Mouse (Mus musculus): ENCODE data around the gene Plch2. TPM values are rescaled to one million over a fixed set of nuclear protein-coding genes. Genes with fewer than 3 reads are reported as not detected.
A peak's percentile ranks its signal among the peaks of the same experiment; 100 is the strongest.

Gene Plch2
- 0.41 and 0.57 TPM in 2 replicates for polyA plus RNA-seq (2016; fragmentation: Nextera tagmentation; extraction: Ambion mirVana)

GRCm38 (mm10) chr4:155056724-155057123 is at the start of gene Plch2:
Gene Plch2, minus strand, starts transcription at chr4:155056784.
- Histone ChIP-seq H3K27me3 (ENCODE audit: insufficient read depth, poor library complexity, severe bottlenecking) (peaks cover 53% of the 10 kb centered on the region), H3K27ac (peak within 1 kb of the TSS; percentile 22; the same call in 1 of the 2 replicates)
- 68% methylated on average over 10 of the region's 10 CpGs for WGBS

GRCm38 (mm10) chr4:155098572-155098971 is 42.0 kb upstream of the Plch2 start:
- no peak overlapping the region for H3K4me3 ChIP-seq
- DNase-seq (ENCODE audit: low spot score), result no peak
- no peaks in the 10 kb centered on the region for H3K36me3 ChIP-seq
- no peaks in the 10 kb centered on the region for H3K27me3 ChIP-seq (ENCODE audit: insufficient read depth, poor library complexity, severe bottlenecking)
- 53% methylated on average over 4 of the region's 4 CpGs for WGBS
- H3K4me1 ChIP-seq, result peaks cover 33% of the 10 kb centered on the region
- H3K27ac ChIP-seq, result no peak overlapping the region
- no peaks in the 10 kb centered on the region for H3K9me3 ChIP-seq

More at GRCm38 (mm10) chr4:155056724-155057123, at the start of gene Plch2:
- Histone ChIP-seq H3K9me3 (no peaks in the 10 kb centered on the region), H3K4me1 (peaks cover 13% of the 10 kb centered on the region), H3K4me3 (no peak within 1 kb of the TSS), H3K36me3 (no peaks in the 10 kb centered on the region)
- no peak for DNase-seq (ENCODE audit: low spot score)

- DNase-seq (ENCODE audit: low spot score), result no peak
- Histone ChIP-seq H3K9me3 (no peaks in the 10 kb centered on the region), H3K27ac (no peak overlapping the region), H3K4me1 (peaks cover 33% of the 10 kb centered on the region), H3K27me3 (ENCODE audit: insufficient read depth, poor library complexity, severe bottlenecking) (no peaks in the 10 kb centered on the region), H3K36me3 (0 out of 2 replicates have a peak, but pooled peaks cover 4% of the 10 kb centered on the region), H3K4me3 (no peak overlapping the region)
- 74% methylated on average over 6 of the region's 6 CpGs for WGBS
Observed at GRCm38 (mm10) chr4:155097452-155097851, 40.9 kb upstream of the Plch2 start.

GRCm38 (mm10) chr4:155095967-155096366 is 39.4 kb upstream of the Plch2 start:
- peaks cover 33% of the 10 kb centered on the region for H3K4me1 ChIP-seq
- H3K36me3 ChIP-seq, result 0 out of 2 replicates have a peak, but pooled peaks cover 4% of the 10 kb centered on the region
- H3K27ac ChIP-seq, result no peak overlapping the region
- H3K9me3 ChIP-seq, result no peaks in the 10 kb centered on the region
- no peak for DNase-seq (ENCODE audit: low spot score)
- no peak overlapping the region for H3K4me3 ChIP-seq
- WGBS, result 86% methylated on average over 8 of the region's 8 CpGs
- no peaks in the 10 kb centered on the region for H3K27me3 ChIP-seq (ENCODE audit: insufficient read depth, poor library complexity, severe bottlenecking)

GRCm38 (mm10) chr4:155095238-155095900 is 38.8 kb upstream of the Plch2 start:
- H3K4me1 ChIP-seq, result peaks cover 33% of the 10 kb centered on the region
- no peak overlapping the region for H3K4me3 ChIP-seq
- peaks cover 6% of the 10 kb centered on the region; the same call in 1 of the 2 replicates for H3K36me3 ChIP-seq
- DNase-seq (ENCODE audit: low spot score), result peak; percentile 93
- H3K27me3 ChIP-seq (ENCODE audit: insufficient read depth, poor library complexity, severe bottlenecking), result no peaks in the 10 kb centered on the region
- peak overlapping the region; percentile 54 for H3K27ac ChIP-seq
- no peaks in the 10 kb centered on the region for H3K9me3 ChIP-seq
- 43% methylated on average over 8 of the region's 8 CpGs for WGBS

- whole genome bisulfite sequencing, result 59% methylated on average over 3 of the region's 3 CpGs
- no peak overlapping the region for H3K27ac ChIP-seq
Observed at GRCm38 (mm10) chr4:155094565-155094964, 38.0 kb upstream of the Plch2 start.

GRCm38 (mm10) chr4:155093431-155094149 is 37.0 kb upstream of the Plch2 start:
- DNase-seq (ENCODE audit: low spot score), result no peak
- peaks cover 22% of the 10 kb centered on the region for H3K4me1 ChIP-seq
- no peak overlapping the region for H3K27ac ChIP-seq
- H3K9me3 ChIP-seq, result no peaks in the 10 kb centered on the region
- WGBS, result 75% methylated on average over 7 of the region's 7 CpGs
- peaks cover 6% of the 10 kb centered on the region for H3K36me3 ChIP-seq
- no peak overlapping the region for H3K4me3 ChIP-seq
- no peaks in the 10 kb centered on the region for H3K27me3 ChIP-seq (ENCODE audit: insufficient read depth, poor library complexity, severe bottlenecking)

More at GRCm38 (mm10) chr4:155094565-155094964, 38.0 kb upstream of the Plch2 start:
- Histone ChIP-seq H3K9me3 (no peaks in the 10 kb centered on the region), H3K27me3 (ENCODE audit: insufficient read depth, poor library complexity, severe bottlenecking) (no peaks in the 10 kb centered on the region), H3K36me3 (peaks cover 6% of the 10 kb centered on the region; the same call in 1 of the 2 replicates), H3K4me1 (peaks cover 32% of the 10 kb centered on the region), H3K4me3 (no peak overlapping the region)
- no peak for DNase-seq (ENCODE audit: low spot score)

- H3K4me3 ChIP-seq, result no peak overlapping the region
- H3K27ac ChIP-seq, result no peak overlapping the region
- 88% methylated on average over 19 of the region's 19 CpGs for WGBS
- no peak for DNase-seq (ENCODE audit: low spot score)
- no peaks in the 10 kb centered on the region for H3K9me3 ChIP-seq
- H3K4me1 ChIP-seq, result peaks cover 21% of the 10 kb centered on the region
- peaks cover 6% of the 10 kb centered on the region for H3K36me3 ChIP-seq
- H3K27me3 ChIP-seq (ENCODE audit: insufficient read depth, poor library complexity, severe bottlenecking), result no peaks in the 10 kb centered on the region
Observed at GRCm38 (mm10) chr4:155092718-155093430, 36.3 kb upstream of the Plch2 start.

GRCm38 (mm10) chr4:155090688-155091449 is 34.3 kb upstream of the Plch2 start:
- H3K36me3 ChIP-seq, result peaks cover 6% of the 10 kb centered on the region
- no peaks in the 10 kb centered on the region for H3K27me3 ChIP-seq (ENCODE audit: insufficient read depth, poor library complexity, severe bottlenecking)
- peaks cover 23% of the 10 kb centered on the region for H3K4me1 ChIP-seq
- no peak for DNase-seq (ENCODE audit: low spot score)
- H3K27ac ChIP-seq, result no peak overlapping the region
- no peaks in the 10 kb centered on the region for H3K9me3 ChIP-seq
- 88% methylated on average over 13 of the region's 13 CpGs for WGBS
- no peak overlapping the region for H3K4me3 ChIP-seq

GRCm38 (mm10) chr4:155090147-155090546 is 33.6 kb upstream of the Plch2 start:
- Histone ChIP-seq H3K36me3 (peaks cover 6% of the 10 kb centered on the region), H3K4me1 (peaks cover 22% of the 10 kb centered on the region), H3K4me3 (no peak overlapping the region), H3K27me3 (ENCODE audit: insufficient read depth, poor library complexity, severe bottlenecking) (no peaks in the 10 kb centered on the region), H3K9me3 (no peaks in the 10 kb centered on the region), H3K27ac (no peak overlapping the region)
- WGBS, result 85% methylated on average over 4 of the region's 4 CpGs
- no peak for DNase-seq (ENCODE audit: low spot score)

- DNase-seq (ENCODE audit: low spot score), result no peak
- no peaks in the 10 kb centered on the region for H3K9me3 ChIP-seq
- WGBS, result 90% methylated on average over 5 of the region's 5 CpGs
- peaks cover 6% of the 10 kb centered on the region for H3K36me3 ChIP-seq
- H3K4me3 ChIP-seq, result no peak overlapping the region
- H3K27me3 ChIP-seq (ENCODE audit: insufficient read depth, poor library complexity, severe bottlenecking), result no peaks in the 10 kb centered on the region
- peaks cover 24% of the 10 kb centered on the region for H3K4me1 ChIP-seq
- H3K27ac ChIP-seq, result no peak overlapping the region
Observed at GRCm38 (mm10) chr4:155089241-155089640, 32.7 kb upstream of the Plch2 start.

All from heart, embryonic 10.5 days (tissue).